Mouse (Mus musculus): Measurements from ENCODE around the gene Snupn. TPM values are rescaled to one million over a fixed set of nuclear protein-coding genes. Genes with fewer than 3 reads are reported as not detected.

Gene Snupn
- polyA plus RNA-seq, 1 experiment from 2014 or later = 21.7 TPM

DNA sequence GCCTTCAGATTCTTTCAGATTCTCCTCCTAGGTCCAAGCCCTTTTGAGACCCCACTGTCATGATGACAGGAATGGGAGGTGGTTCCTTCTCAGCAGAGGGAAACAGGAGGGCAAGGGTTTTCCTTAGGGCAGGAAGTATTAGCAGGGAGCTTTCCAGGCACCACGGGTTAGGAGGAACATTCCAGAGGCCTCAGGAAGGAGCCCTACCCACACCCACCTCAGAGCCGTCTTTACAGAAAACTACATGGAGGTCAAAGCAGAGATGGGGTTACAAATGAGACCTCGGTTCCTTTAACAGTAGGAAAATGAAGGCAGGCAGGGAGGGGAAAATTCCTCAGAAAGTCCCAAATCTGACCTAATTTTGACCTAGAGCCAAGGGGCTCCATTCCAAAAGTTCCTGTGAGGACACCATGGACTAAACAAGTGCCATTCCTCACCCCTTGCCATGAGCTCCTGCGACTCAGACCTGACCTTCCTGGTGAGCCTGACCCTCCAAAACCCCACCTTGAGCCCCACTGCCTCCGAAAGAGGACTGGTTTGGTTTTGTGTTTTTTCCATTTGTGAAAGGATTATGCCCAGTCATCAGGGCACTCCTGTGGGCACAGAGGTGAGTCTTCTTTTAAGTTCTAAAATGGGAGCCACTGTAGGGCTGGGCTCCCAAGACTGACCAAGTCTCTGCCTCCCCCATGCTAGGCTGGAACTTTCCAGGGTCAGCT, 34.8 kb upstream of the Snupn start:
- ATAC-seq (replicated peaks; ENCODE audit: low FRiP score) = no peak
- no peaks in the 10 kb centered on the region; the same call in 1 of the 2 replicates for H3K4me1 ChIP-seq (replicated peaks; ENCODE audit: control insufficient read depth, insufficient read depth, low read length)
- no peak for DNase-seq (ENCODE audit: low spot score)
- H3K9me3 ChIP-seq (ENCODE audit: control insufficient read depth, low read length) = no peaks in the 10 kb centered on the region
- H3K9ac ChIP-seq (ENCODE audit: low read depth, low read length) = no peak overlapping the region
- no peaks in the 10 kb centered on the region for H3K27me3 ChIP-seq (replicated peaks; ENCODE audit: control insufficient read depth, insufficient read depth, low read length)
- no peak overlapping the region for H3K4me3 ChIP-seq (ENCODE audit: low read depth, low read length)
- no peak overlapping the region for H3K27ac ChIP-seq (ENCODE audit: low read depth, low read length)
- WGBS = 78% methylated on average over 5 of the region's 5 CpGs
- H3K36me3 ChIP-seq (ENCODE audit: control insufficient read depth, insufficient read depth, low read length) = 0 out of 2 replicates have a peak, but pooled peaks cover 5% of the 10 kb centered on the region
- no peak overlapping the region for H3K4me2 ChIP-seq

DNA sequence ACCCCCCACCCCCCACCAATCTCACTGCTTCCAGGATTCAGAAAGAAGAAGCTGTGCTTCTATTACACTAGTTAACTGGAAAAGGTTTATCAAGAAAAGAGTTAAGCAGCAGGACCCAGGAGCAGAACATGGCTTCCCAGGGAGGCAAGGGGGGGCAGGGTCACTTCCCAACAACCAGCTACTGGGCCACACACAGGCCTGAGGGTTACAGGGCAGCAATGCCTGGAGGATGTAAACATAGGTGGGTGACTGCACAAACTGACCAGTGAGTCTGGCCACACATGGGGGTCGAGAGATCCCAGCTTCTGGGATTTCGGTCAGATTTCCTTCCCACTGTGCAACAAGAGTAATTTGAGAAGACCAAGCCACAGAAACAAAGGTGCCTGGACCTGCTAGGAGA, 33.5 kb upstream of the Snupn start:
- no peak overlapping the region for H3K9ac ChIP-seq (ENCODE audit: low read depth, low read length)
- no peak overlapping the region for H3K27ac ChIP-seq (ENCODE audit: low read depth, low read length)
- H3K4me2 ChIP-seq = no peak overlapping the region
- ATAC-seq (replicated peaks; ENCODE audit: low FRiP score) (no peak), DNase-seq (ENCODE audit: low spot score) (no peak)
- H3K9me3 ChIP-seq (ENCODE audit: control insufficient read depth, low read length) = no peaks in the 10 kb centered on the region; the same call in 1 of the 2 replicates
- H3K27me3 ChIP-seq (replicated peaks; ENCODE audit: control insufficient read depth, insufficient read depth, low read length) = no peaks in the 10 kb centered on the region
- H3K4me1 ChIP-seq (replicated peaks; ENCODE audit: control insufficient read depth, insufficient read depth, low read length) = no peaks in the 10 kb centered on the region
- peaks cover 13% of the 10 kb centered on the region; the same call in 1 of the 2 replicates for H3K36me3 ChIP-seq (ENCODE audit: control insufficient read depth, insufficient read depth, low read length)
- 85% methylated on average over 2 of the region's 2 CpGs for WGBS
- H3K4me3 ChIP-seq (ENCODE audit: low read depth, low read length) = no peak overlapping the region

DNA sequence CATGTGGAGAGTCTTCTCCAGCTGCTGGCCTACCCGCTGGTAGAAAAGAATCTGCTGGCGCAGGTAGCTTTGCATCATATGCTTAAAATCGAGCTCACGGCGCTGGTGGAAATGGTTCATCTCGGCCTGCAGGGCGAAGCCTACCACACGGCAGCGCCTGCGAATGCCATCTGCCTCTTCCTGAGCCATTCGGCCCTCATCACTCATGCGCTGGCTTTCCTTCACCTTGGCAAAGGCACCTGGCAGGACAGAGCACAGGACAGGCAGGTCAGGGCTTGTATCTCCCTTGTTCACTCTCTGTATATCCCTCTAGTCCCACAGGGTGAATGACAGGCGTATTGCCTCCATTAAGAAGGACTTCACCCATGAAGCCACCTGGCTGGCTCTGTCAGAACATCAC, 32.2 kb upstream of the Snupn start:
- H3K4me1 ChIP-seq (replicated peaks; ENCODE audit: control insufficient read depth, insufficient read depth, low read length) = no peaks in the 10 kb centered on the region; the same call in 1 of the 2 replicates
- no peaks in the 10 kb centered on the region for H3K27me3 ChIP-seq (replicated peaks; ENCODE audit: control insufficient read depth, insufficient read depth, low read length)
- DNase-seq (ENCODE audit: low spot score) (no peak), ATAC-seq (replicated peaks; ENCODE audit: low FRiP score) (no peak)
- peaks cover 16% of the 10 kb centered on the region; the same call in 1 of the 2 replicates for H3K36me3 ChIP-seq (ENCODE audit: control insufficient read depth, insufficient read depth, low read length)
- 89% methylated on average over 13 of the region's 13 CpGs for WGBS
- no peak overlapping the region for H3K27ac ChIP-seq (ENCODE audit: low read depth, low read length)
- no peak overlapping the region for H3K4me2 ChIP-seq
- no peak overlapping the region for H3K4me3 ChIP-seq (ENCODE audit: low read depth, low read length)
- no peaks in the 10 kb centered on the region; the same call in 1 of the 2 replicates for H3K9me3 ChIP-seq (ENCODE audit: control insufficient read depth, low read length)
- no peak overlapping the region for H3K9ac ChIP-seq (ENCODE audit: low read depth, low read length)

DNA sequence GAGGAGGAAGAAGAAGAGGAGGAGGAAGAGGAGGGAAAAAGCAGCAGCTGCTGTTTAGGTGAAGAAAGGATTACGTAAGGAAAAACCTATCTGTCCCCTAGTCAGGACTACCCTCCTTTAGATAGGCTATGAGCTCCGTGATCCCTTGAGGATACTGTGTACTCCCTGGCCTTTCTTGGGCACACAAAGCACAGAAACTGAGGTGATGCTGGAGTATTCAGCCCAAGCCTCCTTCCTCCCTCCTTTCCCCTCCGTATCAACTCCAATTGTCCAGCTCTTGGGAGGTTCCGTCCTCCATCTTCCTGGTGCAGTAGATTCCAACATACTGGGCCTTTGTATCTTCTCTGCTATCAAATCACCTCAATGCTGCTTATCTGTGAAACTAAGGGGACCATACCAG, 27.9 kb upstream of the Snupn start:
- H3K9me3 ChIP-seq (ENCODE audit: control insufficient read depth, low read length) = no peaks in the 10 kb centered on the region; the same call in 1 of the 2 replicates
- no peaks in the 10 kb centered on the region for H3K27me3 ChIP-seq (replicated peaks; ENCODE audit: control insufficient read depth, insufficient read depth, low read length)
- H3K4me2 ChIP-seq = no peak overlapping the region
- peaks cover 13% of the 10 kb centered on the region; the same call in 1 of the 2 replicates for H3K36me3 ChIP-seq (ENCODE audit: control insufficient read depth, insufficient read depth, low read length)
- H3K27ac ChIP-seq (ENCODE audit: low read depth, low read length) = no peak overlapping the region
- H3K4me1 ChIP-seq (replicated peaks; ENCODE audit: control insufficient read depth, insufficient read depth, low read length) = peaks cover 22% of the 10 kb centered on the region
- DNase-seq (ENCODE audit: low spot score) (no peak), ATAC-seq (replicated peaks; ENCODE audit: low FRiP score) (no peak)
- H3K9ac ChIP-seq (ENCODE audit: low read depth, low read length) = no peak overlapping the region
- H3K4me3 ChIP-seq (ENCODE audit: low read depth, low read length) = no peak overlapping the region
- WGBS = 82% methylated on average over 4 of the region's 4 CpGs

DNA sequence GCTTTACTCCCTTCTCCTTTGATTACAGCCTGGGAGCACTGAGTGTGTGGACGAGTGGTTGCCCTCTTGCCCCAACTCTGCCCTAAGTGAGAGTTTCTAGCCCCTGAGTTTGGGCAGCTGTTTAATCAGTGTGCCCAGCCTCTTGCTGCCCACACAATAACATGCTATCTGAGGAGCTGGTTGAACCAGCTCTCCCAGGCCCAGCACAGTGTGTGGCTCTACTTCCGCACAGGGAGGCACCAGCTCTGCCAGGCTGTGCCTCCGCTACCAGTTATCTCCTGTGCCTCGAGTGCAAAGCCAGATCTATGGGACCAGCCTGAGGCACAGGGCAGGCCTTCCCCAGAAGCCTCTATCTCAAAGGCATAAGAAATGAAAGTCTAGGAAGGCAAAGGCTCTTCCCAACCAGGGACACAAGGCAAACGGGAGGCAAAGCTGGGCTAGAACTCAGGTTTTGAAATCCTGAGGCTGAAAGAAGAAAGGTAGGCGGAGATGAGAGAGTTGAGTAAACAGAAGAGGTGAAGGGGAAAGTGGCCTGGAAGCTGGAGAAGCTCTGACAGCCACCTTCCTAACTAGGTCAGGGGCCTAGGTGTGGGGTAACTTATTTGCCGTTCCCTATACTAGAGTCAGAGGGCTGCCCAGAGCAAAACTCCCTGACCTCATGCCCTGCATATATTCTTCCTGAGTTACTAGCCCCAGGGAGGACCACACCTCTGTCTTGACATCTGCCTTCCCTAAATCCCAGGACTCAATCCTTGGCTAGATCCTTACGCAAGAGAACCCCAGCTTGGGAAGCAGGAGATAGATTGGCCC, 26.6 kb upstream of the Snupn start:
- H3K4me1 ChIP-seq (replicated peaks; ENCODE audit: control insufficient read depth, insufficient read depth, low read length) = peaks cover 22% of the 10 kb centered on the region
- H3K27ac ChIP-seq (ENCODE audit: low read depth, low read length) = no peak overlapping the region
- H3K4me2 ChIP-seq = peak overlapping the region; percentile 83

DNA sequence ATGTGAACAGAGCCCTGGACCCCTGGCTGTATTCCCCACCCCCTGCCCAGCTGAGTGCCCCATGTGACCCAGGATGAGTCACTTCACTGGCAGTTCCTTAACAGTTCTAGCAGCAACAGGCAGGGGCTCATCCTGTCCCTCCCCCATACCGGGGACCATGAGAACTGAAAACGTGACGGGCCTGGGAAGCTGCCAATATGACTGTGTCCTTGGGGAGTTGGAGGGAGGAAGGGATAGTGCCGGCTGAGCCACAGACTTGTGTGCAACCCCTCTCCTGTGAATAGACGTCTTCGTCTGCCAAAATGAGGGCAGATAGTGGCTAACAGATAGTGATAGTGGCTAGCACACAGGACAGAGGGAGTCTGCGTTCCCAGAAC, 26.0 kb upstream of the Snupn start:
- 0 out of 2 replicates have a peak, but pooled peaks have one; percentile 13 for ATAC-seq (replicated peaks; ENCODE audit: low FRiP score)
- Histone ChIP-seq H3K4me1 (replicated peaks; ENCODE audit: control insufficient read depth, insufficient read depth, low read length) (peaks cover 22% of the 10 kb centered on the region), H3K36me3 (ENCODE audit: control insufficient read depth, insufficient read depth, low read length) (peaks cover 11% of the 10 kb centered on the region; the same call in 1 of the 2 replicates), H3K4me2 (peak overlapping the region; percentile 83), H3K27ac (ENCODE audit: low read depth, low read length) (no peak overlapping the region), H3K27me3 (replicated peaks; ENCODE audit: control insufficient read depth, insufficient read depth, low read length) (no peaks in the 10 kb centered on the region), H3K9ac (ENCODE audit: low read depth, low read length) (no peak overlapping the region), H3K4me3 (ENCODE audit: low read depth, low read length) (peak overlapping the region; percentile 33), H3K9me3 (ENCODE audit: control insufficient read depth, low read length) (no peaks in the 10 kb centered on the region; the same call in 1 of the 2 replicates)
- 13% methylated on average over 7 of the region's 7 CpGs for WGBS
- peak; percentile 57 for DNase-seq (ENCODE audit: low spot score)

More for the DNA sequence above, 26.6 kb upstream of the Snupn start:
- H3K9ac ChIP-seq (ENCODE audit: low read depth, low read length) = no peak overlapping the region
- peak overlapping the region; percentile 33; the same call in 1 of the 2 replicates for H3K4me3 ChIP-seq (ENCODE audit: low read depth, low read length)
- no peaks in the 10 kb centered on the region for H3K27me3 ChIP-seq (replicated peaks; ENCODE audit: control insufficient read depth, insufficient read depth, low read length)
- no peaks in the 10 kb centered on the region; the same call in 1 of the 2 replicates for H3K9me3 ChIP-seq (ENCODE audit: control insufficient read depth, low read length)
- 65% methylated on average over 8 of the region's 8 CpGs for WGBS
- DNase-seq (ENCODE audit: low spot score) = no peak
- H3K36me3 ChIP-seq (ENCODE audit: control insufficient read depth, insufficient read depth, low read length) = peaks cover 11% of the 10 kb centered on the region; the same call in 1 of the 2 replicates
- ATAC-seq (replicated peaks; ENCODE audit: low FRiP score) = no peak

DNA sequence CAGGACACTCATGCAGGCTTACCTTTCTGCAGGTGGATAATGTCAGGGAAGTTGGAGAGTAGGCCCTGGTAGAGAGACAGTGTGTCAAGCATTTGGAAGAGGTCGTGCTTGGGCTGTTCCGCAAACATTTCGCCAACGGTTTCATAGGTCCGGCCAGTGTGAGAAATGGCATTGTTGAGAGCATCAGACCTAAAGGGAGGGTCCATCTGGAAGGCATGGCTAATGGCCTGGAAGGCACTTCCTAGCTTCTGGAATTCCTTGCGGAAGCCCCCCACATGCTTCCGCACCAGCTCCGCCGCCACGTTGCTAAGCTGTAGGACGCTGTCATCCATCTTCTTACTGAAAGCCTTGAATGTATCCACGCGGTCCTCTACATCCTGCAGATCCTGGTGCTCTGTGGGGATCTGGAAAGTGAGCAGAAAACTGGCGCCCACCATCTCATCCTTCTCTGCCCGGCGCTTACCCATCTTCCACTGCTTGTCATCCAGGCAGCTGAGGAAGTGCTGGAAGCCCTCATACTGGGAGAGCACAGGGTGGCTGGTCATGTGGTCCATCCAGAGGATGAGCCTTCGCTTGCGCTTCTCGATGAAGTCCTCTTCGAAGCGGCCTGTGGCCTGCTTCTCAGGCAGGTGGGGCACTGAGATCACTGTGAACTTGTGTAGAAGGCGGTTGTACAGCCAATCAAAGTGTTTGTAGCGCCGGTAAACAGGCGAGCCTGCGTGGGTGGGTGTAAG, 25.2 kb upstream of the Snupn start:
- Histone ChIP-seq H3K9ac (ENCODE audit: low read depth, low read length) (no peak overlapping the region), H3K4me1 (replicated peaks; ENCODE audit: control insufficient read depth, insufficient read depth, low read length) (peaks cover 22% of the 10 kb centered on the region), H3K9me3 (ENCODE audit: control insufficient read depth, low read length) (no peaks in the 10 kb centered on the region; the same call in 1 of the 2 replicates), H3K36me3 (ENCODE audit: control insufficient read depth, insufficient read depth, low read length) (peaks cover 11% of the 10 kb centered on the region; the same call in 1 of the 2 replicates), H3K4me2 (peak overlapping the region; percentile 83), H3K27me3 (replicated peaks; ENCODE audit: control insufficient read depth, insufficient read depth, low read length) (no peaks in the 10 kb centered on the region), H3K27ac (ENCODE audit: low read depth, low read length) (no peak overlapping the region; the same call in 1 of the 2 replicates), H3K4me3 (ENCODE audit: low read depth, low read length) (peak overlapping the region; percentile 33)
- WGBS = 77% methylated on average over 26 of the region's 26 CpGs
- ATAC-seq (replicated peaks; ENCODE audit: low FRiP score) (no peak), DNase-seq (ENCODE audit: low spot score) (no peak)

DNA sequence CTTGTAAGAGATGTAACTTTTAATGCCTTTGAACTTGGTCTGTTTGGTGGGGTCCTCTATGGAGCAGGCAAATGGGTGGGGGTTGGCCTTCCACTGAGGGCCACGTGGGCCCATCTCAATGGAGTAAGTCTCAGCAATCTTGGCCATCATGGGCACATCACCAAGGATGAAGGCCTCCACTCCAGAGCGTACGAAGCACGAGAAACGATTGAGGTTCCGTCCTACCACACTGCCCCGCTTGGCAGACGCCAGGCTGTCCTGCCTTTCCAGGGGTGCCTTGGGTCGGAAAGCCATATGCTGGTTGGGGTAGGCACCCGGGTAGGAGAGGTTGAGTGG, 24.7 kb upstream of the Snupn start:
- no peak overlapping the region for H3K9ac ChIP-seq (ENCODE audit: low read depth, low read length)
- H3K27me3 ChIP-seq (replicated peaks; ENCODE audit: control insufficient read depth, insufficient read depth, low read length) = no peaks in the 10 kb centered on the region
- no peak for ATAC-seq (replicated peaks; ENCODE audit: low FRiP score)
- no peak for DNase-seq (ENCODE audit: low spot score)
- peak overlapping the region; percentile 83 for H3K4me2 ChIP-seq
- H3K4me1 ChIP-seq (replicated peaks; ENCODE audit: control insufficient read depth, insufficient read depth, low read length) = peaks cover 22% of the 10 kb centered on the region
- H3K27ac ChIP-seq (ENCODE audit: low read depth, low read length) = no peak overlapping the region
- H3K9me3 ChIP-seq (ENCODE audit: control insufficient read depth, low read length) = no peaks in the 10 kb centered on the region; the same call in 1 of the 2 replicates
- H3K36me3 ChIP-seq (ENCODE audit: control insufficient read depth, insufficient read depth, low read length) = peaks cover 11% of the 10 kb centered on the region; the same call in 1 of the 2 replicates
- no peak overlapping the region for H3K4me3 ChIP-seq (ENCODE audit: low read depth, low read length)
- WGBS = 96% methylated on average over 10 of the region's 10 CpGs
